Mouse (Mus musculus) hindbrain, embryonic 10.5 days (tissue): Measurements from ENCODE around the gene Ddr2. TPM values are rescaled to one million over a fixed set of nuclear protein-coding genes. Genes with fewer than 3 reads are reported as not detected.
A peak's percentile ranks its signal among the peaks of the same experiment; 100 is the strongest.
"Not testable (repeated sequence)": the region's sequence is repeated elsewhere in the genome, so short reads cannot be mapped to it uniquely, and the experiment has no call there.

Experiments used
- DNase-seq: peaks from one replicate; pipeline ENCODE4 v3.0.0-alpha.2; 2017; ENCODE audit warnings: low spot score
- H3K27ac ChIP-seq: fragments of 300-500 bp; sonication (generic); 2 replicates; pipeline ENCODE4 v1.5.1; 2016; ENCODE audit warnings: mild to moderate bottlenecking, moderate library complexity
- H3K27me3 ChIP-seq: fragments of 300-500 bp; sonication (generic); 2 replicates; pipeline ENCODE4 v1.6.1; 2016; ENCODE audit warnings: mild to moderate bottlenecking; ENCODE audit not compliant: poor library complexity, insufficient read depth, severe bottlenecking
- H3K36me3 ChIP-seq: fragments of 300-500 bp; sonication (generic); 2 replicates; pipeline ENCODE4 v1.6.1; 2016; ENCODE audit warnings: mild to moderate bottlenecking, moderate library complexity
- H3K4me1 ChIP-seq: fragments of 300-500 bp; sonication (generic); replicated peaks from 2 replicates; pipeline ENCODE4 v1.6.1; 2016; ENCODE audit warnings: mild to moderate bottlenecking
- H3K4me3 ChIP-seq: fragments of 300-500 bp; sonication (generic); 2 replicates; pipeline ENCODE4 v1.5.1; 2016; ENCODE audit warnings: mild to moderate bottlenecking, moderate library complexity
- H3K9me3 ChIP-seq: fragments of 300-500 bp; sonication (generic); 2 replicates; pipeline ENCODE4 v1.6.1; 2016; ENCODE audit warnings: mild to moderate bottlenecking, moderate library complexity
- WGBS: fragments of 180-500 bp; shearing (Covaris S2); methylation state at CpG from one replicate; pipeline ENCODE4 v1.1.7; 2016; 5-methylcytosine and 5-hydroxymethylcytosine counted together
- polyA plus RNA-seq: library from polyadenylated mRNA; unstranded; fragments of >200 nt; fragmentation: Nextera tagmentation; extraction: Ambion mirVana; gene quantifications from 2 replicates; pipeline ENCODE4 v1.2.1, GENCODE M21; 2016

Ddr2 gene
- polyA plus RNA-seq, 1 experiment from 2014 or later, result 30.1 TPM

- peak; percentile 68 for DNase-seq
- H3K4me1 ChIP-seq, result no peaks in the 10 kb centered on the region
- H3K27me3 ChIP-seq, result no peaks in the 10 kb centered on the region
- H3K4me3 ChIP-seq, result no peak overlapping the region
- H3K27ac ChIP-seq, result peak overlapping the region; percentile 23; the same call in 1 of the 2 replicates
- H3K36me3 ChIP-seq, result peaks cover 7% of the 10 kb centered on the region
- H3K9me3 ChIP-seq, result no peaks in the 10 kb centered on the region
- 35% methylated on average over 7 of the region's 7 CpGs for WGBS
Observed at GRCm38 (mm10) chr1:170136351-170137009, 25.9 kb upstream of the Ddr2 start.

GRCm38 (mm10) chr1:170134264-170134663, 23.7 kb upstream of the Ddr2 start:
- Histone ChIP-seq H3K27me3 (no peaks in the 10 kb centered on the region), H3K4me3 (no peak overlapping the region), H3K27ac (no peak overlapping the region), H3K36me3 (no peaks in the 10 kb centered on the region), H3K9me3 (no peaks in the 10 kb centered on the region), H3K4me1 (no peaks in the 10 kb centered on the region)
- WGBS, result 87% methylated on average over 8 of the region's 8 CpGs
- no peak for DNase-seq

- H3K4me3 ChIP-seq, result no peak overlapping the region
- no peaks in the 10 kb centered on the region for H3K9me3 ChIP-seq
- H3K27me3 ChIP-seq, result no peaks in the 10 kb centered on the region
- no peaks in the 10 kb centered on the region for H3K4me1 ChIP-seq
- no peaks in the 10 kb centered on the region for H3K36me3 ChIP-seq
- 65% methylated on average over 3 of the region's 3 CpGs for WGBS
- DNase-seq, result no peak
- H3K27ac ChIP-seq, result no peak overlapping the region
Observed at GRCm38 (mm10) chr1:170130962-170131361, 20.4 kb upstream of the Ddr2 start.

- WGBS, result 70% methylated on average over 2 of the region's 2 CpGs
- H3K27me3 ChIP-seq, result no peaks in the 10 kb centered on the region
- no peaks in the 10 kb centered on the region for H3K9me3 ChIP-seq
- H3K27ac ChIP-seq, result no peak overlapping the region
- H3K4me3 ChIP-seq, result no peak overlapping the region
- no peaks in the 10 kb centered on the region for H3K36me3 ChIP-seq
- no peak for DNase-seq
- H3K4me1 ChIP-seq, result no peaks in the 10 kb centered on the region
Observed at GRCm38 (mm10) chr1:170124644-170125043, 14.1 kb upstream of the Ddr2 start.

GRCm38 (mm10) chr1:170113616-170114015, 3.1 kb upstream of the Ddr2 start:
- 89% methylated on average over 6 of the region's 6 CpGs for WGBS
- DNase-seq, result no peak
- no peaks in the 10 kb centered on the region for H3K36me3 ChIP-seq
- no peak overlapping the region for H3K4me3 ChIP-seq
- no peaks in the 10 kb centered on the region for H3K9me3 ChIP-seq
- H3K4me1 ChIP-seq, result peaks cover 5% of the 10 kb centered on the region; the same call in 1 of the 2 replicates
- no peaks in the 10 kb centered on the region for H3K27me3 ChIP-seq
- no peak overlapping the region for H3K27ac ChIP-seq

GRCm38 (mm10) chr1:170112261-170112660, 1.7 kb upstream of the Ddr2 start:
- H3K27me3 ChIP-seq, result no peaks in the 10 kb centered on the region
- no peak for DNase-seq
- H3K9me3 ChIP-seq, result no peaks in the 10 kb centered on the region
- whole genome bisulfite sequencing, result 86% methylated on average over 10 of the region's 10 CpGs
- H3K36me3 ChIP-seq, result no peaks in the 10 kb centered on the region
- H3K4me1 ChIP-seq, result peaks cover 5% of the 10 kb centered on the region; the same call in 1 of the 2 replicates
- no peak overlapping the region for H3K4me3 ChIP-seq
- no peak overlapping the region for H3K27ac ChIP-seq

- peaks cover 5% of the 10 kb centered on the region; the same call in 1 of the 2 replicates for H3K4me1 ChIP-seq
- WGBS, result 68% methylated on average over 16 of the region's 16 CpGs
- peak overlapping the region; percentile 10; the same call in 1 of the 2 replicates for H3K27ac ChIP-seq
- no peak for DNase-seq
- H3K27me3 ChIP-seq, result no peaks in the 10 kb centered on the region
- H3K9me3 ChIP-seq, result no peaks in the 10 kb centered on the region
- no peaks in the 10 kb centered on the region for H3K36me3 ChIP-seq
- H3K4me3 ChIP-seq, result no peak overlapping the region
Observed at GRCm38 (mm10) chr1:170111651-170112226, 1.2 kb upstream of the Ddr2 start.

GRCm38 (mm10) chr1:170109776-170110515, 616 bp downstream of the Ddr2 start:
- 73% methylated on average over 19 of the region's 19 CpGs for WGBS
- peak overlapping the region; percentile 37 for H3K4me3 ChIP-seq
- peak overlapping the region; percentile 69 for H3K27ac ChIP-seq
- H3K36me3 ChIP-seq, result no peaks in the 10 kb centered on the region
- no peaks in the 10 kb centered on the region for H3K27me3 ChIP-seq
- H3K4me1 ChIP-seq, result peaks cover 5% of the 10 kb centered on the region; the same call in 1 of the 2 replicates
- no peak for DNase-seq
- no peaks in the 10 kb centered on the region for H3K9me3 ChIP-seq

GRCm38 (mm10) chr1:170102814-170103213, 7.7 kb downstream of the Ddr2 start:
- 92% methylated on average over 6 of the region's 6 CpGs for WGBS
- H3K27ac ChIP-seq, H3K4me3 ChIP-seq, H3K4me1 ChIP-seq, DNase-seq, H3K9me3 ChIP-seq, H3K36me3 ChIP-seq, H3K27me3 ChIP-seq: not testable (repeated sequence)

- Histone ChIP-seq H3K36me3 (no peaks in the 10 kb centered on the region), H3K9me3 (no peaks in the 10 kb centered on the region), H3K27ac (no peak overlapping the region), H3K4me3 (no peak overlapping the region), H3K27me3 (no peaks in the 10 kb centered on the region), H3K4me1 (no peaks in the 10 kb centered on the region)
- DNase-seq, result no peak
- 93% methylated on average over 7 of the region's 7 CpGs for WGBS
Observed at GRCm38 (mm10) chr1:170086631-170087030, 23.9 kb downstream of the Ddr2 start.

- no peak overlapping the region for H3K4me3 ChIP-seq
- no peaks in the 10 kb centered on the region for H3K27me3 ChIP-seq
- WGBS, result 90% methylated on average over 12 of the region's 12 CpGs
- no peak overlapping the region for H3K27ac ChIP-seq
- H3K36me3 ChIP-seq, result no peaks in the 10 kb centered on the region
- no peak for DNase-seq
- no peaks in the 10 kb centered on the region for H3K4me1 ChIP-seq
- no peaks in the 10 kb centered on the region for H3K9me3 ChIP-seq
Observed at GRCm38 (mm10) chr1:170084151-170084796, 26.3 kb downstream of the Ddr2 start.

- WGBS, result 67% methylated on average over 1 of the region's 1 CpGs
- no peaks in the 10 kb centered on the region for H3K27me3 ChIP-seq
- no peak overlapping the region for H3K27ac ChIP-seq
- H3K4me1 ChIP-seq, result no peaks in the 10 kb centered on the region
- no peak for DNase-seq
- H3K36me3 ChIP-seq, result no peaks in the 10 kb centered on the region
- H3K4me3 ChIP-seq, result no peak overlapping the region
- H3K9me3 ChIP-seq, result no peaks in the 10 kb centered on the region
Observed at GRCm38 (mm10) chr1:170080907-170081306, 29.7 kb downstream of the Ddr2 start.

GRCm38 (mm10) chr1:170079465-170079864, 31.1 kb downstream of the Ddr2 start:
- H3K27me3 ChIP-seq, result no peaks in the 10 kb centered on the region
- DNase-seq, result no peak
- H3K9me3 ChIP-seq, result no peaks in the 10 kb centered on the region
- H3K4me1 ChIP-seq, result no peaks in the 10 kb centered on the region
- no peak overlapping the region for H3K27ac ChIP-seq
- WGBS, result 86% methylated on average over 2 of the region's 2 CpGs
- no peak overlapping the region for H3K4me3 ChIP-seq
- H3K36me3 ChIP-seq, result no peaks in the 10 kb centered on the region
